Mouse (Mus musculus): ENCODE data around the gene Glmn. TPM values are rescaled to one million over a fixed set of nuclear protein-coding genes. Genes with fewer than 3 reads are reported as not detected.

Gene Glmn
- polyA plus RNA-seq (2012; rRNA removed): 0.57 and 0.64 TPM in 2 replicates

DNA sequence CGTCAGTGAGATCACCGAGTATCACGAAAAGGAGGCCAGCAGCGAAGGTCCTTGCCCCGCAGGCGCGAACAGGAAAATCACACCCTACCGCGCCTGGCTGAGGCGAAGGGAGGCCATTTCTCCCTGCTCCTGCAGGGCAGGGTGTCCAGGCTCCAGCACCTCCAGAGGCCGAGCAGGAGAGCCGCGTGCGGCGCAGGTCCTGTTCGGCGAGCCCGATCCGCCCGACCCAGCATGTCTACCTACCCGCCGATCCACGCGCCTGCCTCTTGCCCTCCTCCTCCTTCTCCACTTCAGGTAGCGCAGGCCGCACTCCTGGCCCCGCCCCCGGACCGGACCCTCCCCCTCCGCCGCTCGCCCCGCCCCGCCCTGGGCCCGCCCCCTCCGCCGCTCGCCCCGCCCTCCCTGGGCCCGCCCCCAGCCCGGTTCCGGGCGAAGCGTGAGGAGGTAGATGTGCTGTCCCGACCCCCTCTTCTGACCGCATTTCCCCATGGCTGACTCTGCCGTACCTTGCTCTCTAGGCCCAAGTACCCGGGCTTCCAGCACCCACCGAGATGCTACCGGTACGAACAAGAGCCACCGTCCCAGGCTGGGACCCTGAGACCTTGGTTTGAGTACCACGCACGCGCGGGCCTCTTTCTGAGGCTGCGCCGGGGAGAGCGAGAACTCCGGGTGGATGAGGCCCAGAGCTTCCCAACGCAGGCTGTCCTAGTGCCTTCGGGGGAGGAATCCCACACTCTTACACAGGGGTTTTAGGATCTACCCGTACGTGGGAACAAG, at the start of gene Glmn, which contains the start of gene Rpap2:
Glmn (minus strand) TSS at position 588 of the 777 bp plus-strand sequence.
Rpap2 (plus strand) TSS at position 73 of the 777 bp plus-strand sequence.

GRCm38 (mm10) chr5:107534581-107534980, 63.1 kb downstream of the Glmn start, which contains the start of gene 1700028K03Rik:
1700028K03Rik (plus strand) TSS chr5:107534709.

GRCm38 (mm10) chr5:107507321-107507720, 90.4 kb downstream of the Glmn start, which contains the start of gene Gm42669:
Gm42669 (plus strand) TSS chr5:107507621.

Other genes with a start within 250 kb of the Glmn start
- gene Ephx4, start 195.2 kb downstream of the Glmn start, polyA plus RNA-seq (2012; rRNA removed): 14.0 and 14.8 TPM in 2 replicates
- gene Lpcat2b, start 166.3 kb downstream of the Glmn start, polyA plus RNA-seq (2012; rRNA removed): not detected in 2 replicates
- gene Btbd8, start 159.9 kb downstream of the Glmn start, polyA plus RNA-seq (2012; rRNA removed): 0.79 and 1.4 TPM in 2 replicates
- 0.07 TPM in 1 of 2 replicates, not detected in the other for gene Gm42669, start 90.3 kb downstream of the Glmn start, polyA plus RNA-seq (2012; rRNA removed)
- not detected in 2 replicates for gene 1700028K03Rik, start 63.2 kb downstream of the Glmn start, polyA plus RNA-seq (2012; rRNA removed)
- gene Rpap2, start 515 bp downstream of the Glmn start, polyA plus RNA-seq (2012; rRNA removed): 2.2 and 2.4 TPM in 2 replicates
- gene Gfi1, start 128.1 kb upstream of the Glmn start, polyA plus RNA-seq (2012; rRNA removed): 22.6 and 24.7 TPM in 2 replicates
- gene Ube2d2b, start 232.2 kb upstream of the Glmn start, polyA plus RNA-seq (2012; rRNA removed): not detected in 2 replicates